Mouse (Mus musculus) ES-Bruce4 (cell line): ENCODE results near the gene Cdh18. TPM values are rescaled to one million over a fixed set of nuclear protein-coding genes. Genes with fewer than 3 reads are reported as not detected.
"Not testable (repeated sequence)": the region's sequence is repeated elsewhere in the genome, so short reads cannot be mapped to it uniquely, and the experiment has no call there.

Experiments
- H3K27ac ChIP-seq: 2 replicates; pipeline ENCODE4 v1.5.1; 2012; ENCODE audit warnings: low read length, inconsistent platforms; ENCODE audit not compliant: insufficient read depth
- H3K27me3 ChIP-seq: 2 replicates; pipeline ENCODE4 v1.6.1; 2012; ENCODE audit warnings: mild to moderate bottlenecking, low read length, inconsistent platforms; ENCODE audit not compliant: control insufficient read depth, poor library complexity, insufficient read depth, severe bottlenecking
- H3K36me3 ChIP-seq: 2 replicates; pipeline ENCODE4 v1.6.1; 2012; ENCODE audit warnings: inconsistent platforms, mild to moderate bottlenecking, low read length, moderate library complexity; ENCODE audit not compliant: control insufficient read depth, poor library complexity, insufficient read depth, severe bottlenecking
- H3K4me1 ChIP-seq: one replicate; pipeline ENCODE4 v1.8.1; 2011; ENCODE audit warnings: low read length; ENCODE audit not compliant: control insufficient read depth, insufficient read depth
- H3K4me3 ChIP-seq: 2 replicates; pipeline ENCODE4 v1.5.1; 2011; ENCODE audit warnings: low read depth, mild to moderate bottlenecking, low read length
- H3K9ac ChIP-seq: 2 replicates; pipeline ENCODE4 v1.6.1; 2012; ENCODE audit warnings: low read depth, mild to moderate bottlenecking, inconsistent platforms; ENCODE audit not compliant: poor library complexity, severe bottlenecking
- H3K9me3 ChIP-seq: replicated peaks from 2 replicates; pipeline ENCODE4 v1.6.1; 2012; ENCODE audit warnings: mild to moderate bottlenecking, low read length, inconsistent platforms; ENCODE audit not compliant: control insufficient read depth, poor library complexity, insufficient read depth, severe bottlenecking
- CTCF ChIP-seq: IDR thresholded peaks from one replicate; pipeline ENCODE4 v1.8.1; 2011; ENCODE audit warnings: low read depth, low read length
- EP300 ChIP-seq: IDR thresholded peaks from 2 replicates; pipeline ENCODE4 v1.6.1; 2011; ENCODE audit warnings: low read depth, low read length; ENCODE audit not compliant: insufficient read depth
- POLR2A ChIP-seq: IDR thresholded peaks from one replicate; pipeline ENCODE4 v1.8.1; 2011; ENCODE audit warnings: low read length; ENCODE audit not compliant: insufficient read depth
- polyA plus RNA-seq: library from polyadenylated mRNA; stranded (reverse); fragments of >200 nt; gene quantifications from 2 replicates; pipeline ENCODE4 v1.2.4, GENCODE M21; 2011; ENCODE audit warnings: low read depth; ENCODE audit not compliant: missing spikeins, insufficient read depth, insufficient read length

Gene Cdh18
- polyA plus RNA-seq, 1 experiment, result not detected

- Histone ChIP-seq H3K4me1 (no peaks in the 10 kb centered on the region), H3K27ac (no peak overlapping the region), H3K27me3 (no peaks in the 10 kb centered on the region), H3K9ac (no peak overlapping the region), H3K4me3 (0 out of 2 replicates have a peak overlapping the region, but pooled peaks have one; percentile 11), H3K36me3 (no peaks in the 10 kb centered on the region), H3K9me3 (no peaks in the 10 kb centered on the region)
- TF ChIP-seq CTCF (no peak), POLR2A (no peak), EP300 (no peak)
Measured at GRCm38 (mm10) chr15:23036208-23037065, 487.6 kb downstream of the Cdh18 start.

GRCm38 (mm10) chr15:23037561-23037960 lies 488.7 kb downstream of the Cdh18 start:
- no peaks in the 10 kb centered on the region for H3K4me1 ChIP-seq

GRCm38 (mm10) chr15:23046127-23046785 lies 497.4 kb downstream of the Cdh18 start:
- H3K9ac ChIP-seq, result no peak overlapping the region
- TF ChIP-seq CTCF (no peak), EP300 (no peak), POLR2A (no peak)
- no peaks in the 10 kb centered on the region for H3K9me3 ChIP-seq
- H3K36me3 ChIP-seq, result no peaks in the 10 kb centered on the region
- H3K27me3 ChIP-seq, result no peaks in the 10 kb centered on the region
- H3K27ac ChIP-seq, result no peak overlapping the region
- no peaks in the 10 kb centered on the region for H3K4me1 ChIP-seq
- no peak overlapping the region for H3K4me3 ChIP-seq

More at GRCm38 (mm10) chr15:23037561-23037960, 488.7 kb downstream of the Cdh18 start:
- no peaks in the 10 kb centered on the region for H3K27me3 ChIP-seq
- H3K4me3 ChIP-seq, result no peak overlapping the region
- no peak overlapping the region for H3K27ac ChIP-seq
- no peaks in the 10 kb centered on the region for H3K9me3 ChIP-seq
- no peak for TF ChIP-seq CTCF
- TF ChIP-seq EP300, result no peak
- no peak for TF ChIP-seq POLR2A
- no peak overlapping the region for H3K9ac ChIP-seq
- H3K36me3 ChIP-seq, result no peaks in the 10 kb centered on the region

GRCm38 (mm10) chr15:23052006-23052405 lies 503.2 kb downstream of the Cdh18 start:
- H3K4me3 ChIP-seq, result no peak overlapping the region
- no peak overlapping the region for H3K27ac ChIP-seq
- no peaks in the 10 kb centered on the region for H3K9me3 ChIP-seq
- no peak overlapping the region for H3K9ac ChIP-seq
- TF ChIP-seq CTCF (no peak), EP300 (no peak), POLR2A (no peak)
- no peaks in the 10 kb centered on the region for H3K36me3 ChIP-seq
- no peaks in the 10 kb centered on the region for H3K27me3 ChIP-seq
- no peaks in the 10 kb centered on the region for H3K4me1 ChIP-seq

- H3K9ac ChIP-seq, H3K36me3 ChIP-seq, H3K27me3 ChIP-seq, H3K27ac ChIP-seq, H3K9me3 ChIP-seq, H3K4me3 ChIP-seq, H3K4me1 ChIP-seq: not testable (repeated sequence)
Measured at GRCm38 (mm10) chr15:23085326-23085725, 536.5 kb downstream of the Cdh18 start.

GRCm38 (mm10) chr15:23087535-23087934 lies 538.7 kb downstream of the Cdh18 start:
- H3K4me3 ChIP-seq, result no peak overlapping the region
- H3K27me3 ChIP-seq, result no peaks in the 10 kb centered on the region
- H3K9ac ChIP-seq, result no peak overlapping the region
- no peaks in the 10 kb centered on the region for H3K9me3 ChIP-seq
- no peak overlapping the region for H3K27ac ChIP-seq
- TF ChIP-seq EP300 (no peak), CTCF (no peak), POLR2A (no peak)
- H3K4me1 ChIP-seq, result no peaks in the 10 kb centered on the region
- H3K36me3 ChIP-seq, result no peaks in the 10 kb centered on the region
